Mouse (Mus musculus) myocyte (in vitro differentiated cells): Measurements from ENCODE around the gene Fgf5.

Experiments used
- E2F4 ChIP-seq: IDR thresholded peaks from one replicate; pipeline ENCODE4 v1.6.1; 2011; ENCODE audit warnings: mild to moderate bottlenecking, control low read depth, moderate library complexity; ENCODE audit not compliant: insufficient read depth
- POLR2AphosphoS2 ChIP-seq: IDR thresholded peaks from one replicate; pipeline ENCODE4 v1.6.1; 2011; ENCODE audit warnings: low read depth, control low read depth; ENCODE audit not compliant: insufficient read length
- TCF12 ChIP-seq: IDR thresholded peaks from one replicate; pipeline ENCODE4 v1.6.1; 2011; ENCODE audit warnings: mild to moderate bottlenecking, control low read depth; ENCODE audit not compliant: poor library complexity, insufficient read depth, severe bottlenecking
- USF1 ChIP-seq: IDR thresholded peaks from one replicate; pipeline ENCODE4 v1.6.1; 2011; ENCODE audit warnings: low read depth, mild to moderate bottlenecking, control low read depth, moderate library complexity

DNA sequence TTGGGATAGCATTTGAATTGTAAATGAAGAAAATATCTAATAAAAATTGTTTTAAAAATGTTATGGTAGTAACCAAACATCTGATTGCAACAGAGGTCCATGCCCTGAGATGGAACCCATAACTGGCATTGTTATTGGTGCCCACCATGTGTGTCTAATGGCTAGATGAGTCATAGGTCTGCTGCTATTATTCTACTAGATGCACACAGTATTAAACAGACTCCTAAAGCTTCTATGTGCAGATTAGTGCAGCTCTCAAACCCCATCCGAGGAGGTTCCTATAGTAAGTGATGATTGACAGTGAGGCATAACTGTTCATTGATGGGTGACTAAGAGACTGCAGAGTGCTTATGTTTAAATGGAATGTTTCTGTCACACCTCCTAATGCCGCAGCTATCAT lies 27.3 kb upstream of the Fgf5 start:
- TF ChIP-seq POLR2AphosphoS2 = no peak
- TF ChIP-seq USF1 = no peak
- TF ChIP-seq E2F4 = no peak
- no peak for TF ChIP-seq TCF12
